Mouse (Mus musculus): Measurements from ENCODE around the gene Brf1.

The Brf1 gene

DNA sequence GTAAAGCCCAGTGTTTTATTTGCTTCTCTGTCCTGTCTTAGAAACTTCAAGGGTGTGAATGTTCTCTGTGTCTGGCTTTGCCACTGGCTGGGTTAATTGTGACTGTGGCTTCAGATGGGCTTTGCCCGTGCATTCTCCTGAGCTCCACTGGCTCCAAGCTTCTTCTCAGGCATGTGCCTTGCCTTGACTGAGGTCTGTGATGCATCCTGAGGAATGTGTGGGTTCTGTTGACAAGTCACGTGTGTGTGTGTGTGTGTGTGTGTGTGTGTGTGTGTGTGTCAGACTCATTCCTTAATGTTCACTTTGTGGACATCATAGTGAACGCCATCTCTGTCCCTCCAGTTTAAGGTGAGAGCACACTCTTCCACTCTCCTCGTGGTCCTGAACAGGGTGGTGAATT lies 18.3 kb upstream of the Brf1 start:
- DNase-seq (ENCODE audit: low read depth, low spot score), result no peak

DNA sequence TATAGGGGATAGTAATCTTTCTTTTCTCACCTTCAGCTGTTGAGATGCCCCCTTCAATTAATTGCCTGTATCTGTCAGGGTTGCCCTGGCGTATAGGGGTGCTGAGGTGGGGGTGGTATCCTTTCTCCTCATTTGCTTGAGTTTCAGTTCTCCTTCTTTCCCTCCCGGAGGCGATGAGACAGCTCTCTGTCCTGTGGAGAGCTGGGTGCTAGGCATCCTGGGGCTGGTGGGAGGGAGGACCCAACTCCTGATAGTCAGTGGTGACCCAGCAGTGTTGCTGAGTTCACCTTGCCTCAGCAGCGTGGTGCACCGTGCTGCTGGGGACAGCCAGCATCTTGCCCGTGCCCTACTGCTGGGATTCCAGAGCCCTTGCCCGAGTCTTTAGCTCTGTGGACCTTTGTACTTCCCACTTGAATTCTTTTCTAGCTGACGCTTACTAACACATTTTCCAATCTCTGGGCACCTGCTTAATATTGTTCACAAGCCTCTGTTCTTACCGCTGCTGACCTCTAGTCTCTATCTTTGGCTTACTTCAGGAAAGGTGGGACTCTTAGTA lies 17.0 kb upstream of the Brf1 start:
- DNase-seq (ENCODE audit: low read depth, low spot score), result no peak

DNA sequence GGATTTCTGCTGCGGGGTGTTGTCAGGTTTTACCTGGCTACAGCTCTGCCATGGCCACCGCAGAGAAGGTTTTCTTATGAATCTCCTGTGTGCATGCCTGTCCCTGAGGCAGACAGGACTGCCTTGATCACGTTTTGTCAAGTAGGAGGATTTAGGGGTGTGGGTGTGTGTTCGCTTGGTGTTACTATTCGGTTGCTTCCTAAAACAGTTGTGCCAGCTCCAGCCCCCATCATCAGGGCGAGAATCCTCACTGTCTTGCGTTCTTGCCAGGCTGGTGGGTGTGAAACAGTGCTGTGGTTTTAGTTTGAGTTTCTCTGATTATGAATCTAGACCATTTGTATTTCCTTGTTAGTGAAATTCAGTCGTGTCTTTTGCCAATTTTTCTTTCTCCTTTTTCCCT lies 16.5 kb upstream of the Brf1 start:
- no peak for DNase-seq (ENCODE audit: low read depth, low spot score)

GRCm38 (mm10) chr12:113015956-113016355 lies 15.5 kb upstream of the Brf1 start:
- DNase-seq (ENCODE audit: low read depth, low spot score), result no peak

DNA sequence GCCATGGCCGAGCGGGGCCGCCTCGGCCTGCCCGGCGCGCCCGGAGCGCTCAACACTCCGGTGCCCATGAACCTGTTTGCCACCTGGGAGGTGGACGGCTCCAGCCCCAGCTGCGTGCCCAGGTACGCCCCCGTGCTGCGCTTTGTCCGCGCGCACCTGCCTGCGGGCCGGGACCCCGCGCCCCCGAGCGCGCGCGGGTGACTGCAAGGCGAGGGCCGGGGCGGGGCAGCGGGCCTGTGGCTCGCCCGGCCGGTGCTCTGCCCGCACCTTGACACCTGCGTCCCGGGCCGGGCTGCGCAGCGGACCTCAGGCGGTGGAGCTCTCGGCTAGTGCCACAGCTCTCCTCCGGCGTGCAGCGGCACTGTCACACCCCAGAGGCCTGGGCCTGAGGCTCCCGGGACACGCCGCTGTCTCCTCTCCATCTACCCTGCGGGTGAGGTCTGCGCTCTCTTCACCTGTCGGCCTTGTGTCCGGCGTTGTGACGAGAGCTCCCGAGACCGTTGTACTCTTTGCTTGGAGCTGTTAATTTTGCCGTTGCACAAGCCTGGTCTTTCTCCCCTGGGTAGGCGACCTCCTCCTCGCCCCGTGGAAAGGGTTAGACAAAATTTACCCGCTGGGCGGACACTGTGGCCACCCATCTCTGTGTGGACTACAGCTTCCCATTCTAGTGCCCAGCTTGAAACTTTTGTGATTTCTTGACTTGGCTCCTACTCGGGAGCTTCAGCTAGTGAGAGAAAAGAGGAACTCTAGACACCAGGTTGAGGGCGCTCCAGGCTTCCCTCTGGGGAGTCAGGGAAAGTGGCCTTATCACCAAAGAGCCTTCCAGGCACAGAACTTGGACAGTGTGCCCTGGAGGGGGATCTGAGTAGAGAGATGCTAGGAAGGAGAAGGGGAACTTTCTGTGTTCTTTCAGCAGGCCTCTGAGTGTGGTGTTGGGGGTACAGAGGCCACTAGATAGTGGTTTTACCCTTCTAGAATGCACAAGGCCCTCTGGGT lies 14.4 kb upstream of the Brf1 start:
- DNase-seq (ENCODE audit: low read depth, low spot score), result no peak

DNA sequence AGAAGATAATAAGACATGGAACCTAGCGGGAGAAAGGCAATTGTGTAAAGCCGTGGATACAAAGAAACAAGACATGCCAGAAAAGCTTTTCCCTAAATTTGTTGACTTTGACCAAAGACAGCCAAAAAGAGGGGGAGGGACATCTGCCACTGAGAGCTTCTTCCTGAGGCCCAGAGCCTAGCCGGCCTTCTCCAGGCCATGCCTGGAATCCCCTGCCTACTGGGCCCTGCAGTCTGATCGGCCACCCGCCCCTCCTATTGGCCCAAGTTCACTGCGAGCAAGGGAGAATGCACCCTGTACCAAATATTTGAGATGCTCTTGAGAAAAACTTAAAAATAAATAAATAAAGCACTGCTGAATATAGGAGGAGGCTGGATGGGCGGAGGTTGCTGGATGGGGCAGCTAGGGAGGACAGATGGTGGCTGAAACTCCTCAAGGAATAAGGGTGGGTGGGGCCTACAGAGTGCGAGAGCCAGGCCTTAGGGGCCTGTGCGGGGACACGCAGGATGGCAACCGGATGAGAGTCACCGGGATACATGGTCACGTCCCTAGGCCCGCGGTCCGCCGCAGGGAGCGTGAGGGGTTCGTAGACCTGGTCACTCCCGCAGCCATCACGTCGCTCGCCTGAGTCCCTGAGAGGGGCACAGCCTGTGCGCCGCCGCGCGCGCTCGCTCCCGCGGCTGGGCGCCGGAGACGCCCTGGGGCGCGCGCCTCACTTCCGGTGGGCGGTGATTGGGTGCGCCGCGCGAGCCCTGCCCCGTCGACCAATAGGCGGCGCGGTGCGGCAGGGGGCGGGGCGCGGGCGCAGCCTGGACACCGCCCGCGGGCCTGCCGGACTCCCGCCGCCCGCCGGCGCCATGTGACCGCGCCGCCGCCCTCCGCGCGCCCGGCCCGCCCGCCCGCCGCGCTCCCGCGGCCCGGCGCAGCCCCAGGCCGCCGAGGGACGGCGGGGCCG lies 13.4 kb upstream of the Brf1 start, which contains the start of gene Pacs2:
TSS of gene Pacs2 (plus strand) at position 905 of the 955 bp plus-strand sequence.
- DNase-seq (ENCODE audit: low read depth, low spot score), result peak; percentile 91

GRCm38 (mm10) chr12:113013021-113013491 lies 12.6 kb upstream of the Brf1 start:
- DNase-seq (ENCODE audit: low read depth, low spot score), result no peak

- no peak for DNase-seq (ENCODE audit: low read depth, low spot score)
Observed at GRCm38 (mm10) chr12:113012443-113012842, 11.9 kb upstream of the Brf1 start.

DNA sequence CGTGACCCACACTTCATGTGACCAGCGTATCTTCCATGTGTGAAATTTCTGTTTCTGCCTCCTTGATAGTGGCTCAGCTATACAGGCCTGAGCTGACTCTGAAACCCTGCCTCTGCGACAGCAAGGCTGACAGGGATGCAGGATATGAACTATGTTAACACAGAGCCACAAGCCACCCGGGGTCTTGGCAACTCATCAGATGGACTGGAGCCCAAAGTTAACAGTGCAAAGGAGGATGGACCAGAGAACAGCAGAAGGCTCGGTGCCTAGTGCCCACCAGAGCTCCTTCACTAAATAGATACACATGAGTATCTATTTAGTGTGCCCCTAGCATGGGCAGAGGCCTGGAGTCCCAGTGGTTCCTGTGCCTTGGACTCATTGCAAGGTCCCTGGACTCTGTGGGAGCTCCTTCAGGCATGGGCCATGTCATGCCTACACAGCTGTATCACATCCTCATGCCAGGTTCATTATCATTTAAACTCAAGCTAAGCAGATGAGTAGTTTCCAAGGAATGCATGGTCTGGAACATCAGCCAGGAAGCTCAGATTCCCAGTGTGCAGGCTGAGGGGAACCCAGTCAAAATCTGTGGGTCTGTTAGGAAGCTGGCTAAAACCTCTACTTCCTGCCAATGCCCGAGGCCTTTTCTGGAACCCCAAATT lies 11.3 kb upstream of the Brf1 start:
- no peak for DNase-seq (ENCODE audit: low read depth, low spot score)

GRCm38 (mm10) chr12:113004993-113005392 lies 4.5 kb upstream of the Brf1 start:
- no peak for DNase-seq (ENCODE audit: low read depth, low spot score)

DNA sequence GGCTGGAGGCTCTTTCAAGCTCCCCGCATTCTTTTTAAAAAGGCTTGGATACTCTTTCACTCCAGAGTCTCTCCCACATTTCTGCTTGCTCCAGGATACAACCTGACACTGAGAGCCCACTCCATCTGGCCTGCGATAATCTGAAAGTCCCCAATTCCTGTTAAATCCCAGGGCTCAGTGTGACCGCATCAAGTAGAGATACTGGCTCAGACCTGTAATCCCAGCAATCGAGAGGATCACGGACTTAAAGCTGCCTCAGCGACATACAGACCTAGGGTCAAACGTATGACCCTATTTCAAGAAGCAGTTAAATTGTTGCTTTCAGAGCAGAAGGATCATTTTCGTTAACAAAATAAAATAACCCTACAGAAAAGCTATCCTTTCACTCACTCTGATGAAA lies 3.5 kb upstream of the Brf1 start:
- DNase-seq (ENCODE audit: low read depth, low spot score), result peak; percentile 55

DNA sequence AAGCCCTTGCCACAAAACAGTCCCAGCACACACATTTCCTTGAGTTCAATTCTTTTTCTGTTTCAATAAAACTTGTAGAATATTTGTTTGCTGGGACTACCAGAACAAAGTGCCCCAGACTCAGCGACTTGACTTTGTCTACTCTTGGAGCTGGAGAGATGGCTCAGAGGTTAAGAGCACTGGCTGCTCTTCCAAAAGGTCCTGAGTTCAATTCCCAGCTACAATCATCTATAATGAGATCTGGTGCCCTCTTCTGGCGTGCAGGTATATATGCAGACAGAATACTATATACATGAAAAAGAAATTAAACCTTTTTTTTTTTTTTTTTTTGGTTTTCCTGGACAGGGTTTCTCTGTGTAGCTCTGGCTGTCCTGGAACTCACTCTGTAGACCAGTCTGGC lies 2.2 kb upstream of the Brf1 start:
- DNase-seq (ENCODE audit: low read depth, low spot score), result no peak

DNA sequence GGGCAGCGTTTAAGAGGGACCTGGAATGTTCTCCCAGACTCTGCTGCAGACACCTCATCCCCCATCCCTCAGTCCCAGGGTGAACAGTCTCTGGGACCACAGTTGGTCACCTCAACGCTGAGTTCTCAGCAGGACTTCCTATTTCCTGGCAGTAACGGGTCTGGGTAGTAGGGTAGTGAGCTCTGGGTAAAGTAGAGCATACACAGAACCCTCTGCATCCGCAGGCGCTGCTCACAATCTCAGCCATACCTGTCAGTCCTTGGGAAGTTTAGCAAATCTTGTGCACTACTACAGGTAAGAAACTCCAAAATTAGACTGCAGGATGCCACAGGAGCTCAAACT lies 600 bp upstream of the Brf1 start:
- no peak for DNase-seq (ENCODE audit: low read depth, low spot score)

- DNase-seq (ENCODE audit: low read depth, low spot score), result no peak
Observed at GRCm38 (mm10) chr12:112999569-113000293, 773 bp downstream of the Brf1 start.

- no peak for DNase-seq (ENCODE audit: low read depth, low spot score)
Observed at GRCm38 (mm10) chr12:112994153-112994552, 6.4 kb downstream of the Brf1 start.

DNA sequence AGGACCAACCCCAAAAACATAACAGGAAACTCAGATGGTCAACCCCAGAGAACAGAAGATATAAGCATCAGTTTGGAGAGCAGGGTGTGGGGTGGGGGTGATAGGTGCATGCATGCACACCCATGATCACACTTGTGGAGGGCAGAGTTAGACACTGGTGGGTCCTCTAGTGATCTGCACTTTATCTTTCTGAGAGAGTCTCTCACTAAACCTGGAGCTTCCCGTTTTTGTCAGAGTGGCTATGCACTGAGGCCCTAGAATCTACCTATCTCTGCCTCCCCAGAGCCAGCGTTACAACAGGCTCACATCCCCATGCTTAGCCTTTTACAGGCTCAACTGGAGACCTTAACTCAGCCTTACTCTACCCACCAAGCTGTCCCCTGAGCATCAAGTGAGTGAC lies 9.1 kb downstream of the Brf1 start:
- DNase-seq (ENCODE audit: low read depth, low spot score), result no peak

- no peak for DNase-seq (ENCODE audit: low read depth, low spot score)
Observed at GRCm38 (mm10) chr12:112990706-112991405, 9.6 kb downstream of the Brf1 start.

- no peak for DNase-seq (ENCODE audit: low read depth, low spot score)
Observed at GRCm38 (mm10) chr12:112987877-112988276, 12.6 kb downstream of the Brf1 start.

- DNase-seq (ENCODE audit: low read depth, low spot score), result no peak
Observed at GRCm38 (mm10) chr12:112985346-112985745, 15.2 kb downstream of the Brf1 start.

DNA sequence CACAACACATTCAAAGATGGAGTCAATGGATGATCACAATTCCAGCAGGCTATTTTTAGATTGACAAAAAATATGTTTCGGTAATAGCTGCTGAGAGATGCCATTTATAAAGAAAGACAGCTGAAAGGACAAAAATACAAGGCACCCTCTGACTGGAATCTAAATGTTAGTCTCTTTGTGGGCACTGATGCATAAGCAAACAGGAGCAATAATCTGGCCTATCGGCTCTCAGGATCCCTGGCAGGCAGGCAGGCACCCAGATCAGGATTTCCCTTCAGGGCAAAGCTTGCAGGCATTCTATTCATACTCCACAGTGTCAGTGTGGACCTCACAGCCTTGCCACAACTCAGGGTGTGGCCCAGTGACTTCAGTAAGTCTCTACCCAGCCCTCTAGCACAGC lies 18.5 kb downstream of the Brf1 start:
- DNase-seq (ENCODE audit: low read depth, low spot score), result no peak
